Mouse (Mus musculus) B cell, adult 62 days (primary cell): ENCODE measurements around the gene Kptn. TPM values are rescaled to one million over a fixed set of nuclear protein-coding genes. Genes with fewer than 3 reads are reported as not detected.

ENCODE experiments used
- total RNA-seq: library from RNA; stranded (reverse); gene quantifications from 4 replicates; pipeline ENCODE4 v1.2.4, GENCODE M21; 2023

The Kptn gene
- total RNA-seq: 41.7 to 47.7 TPM (median 47.3 TPM) in 4 replicates

DNA sequence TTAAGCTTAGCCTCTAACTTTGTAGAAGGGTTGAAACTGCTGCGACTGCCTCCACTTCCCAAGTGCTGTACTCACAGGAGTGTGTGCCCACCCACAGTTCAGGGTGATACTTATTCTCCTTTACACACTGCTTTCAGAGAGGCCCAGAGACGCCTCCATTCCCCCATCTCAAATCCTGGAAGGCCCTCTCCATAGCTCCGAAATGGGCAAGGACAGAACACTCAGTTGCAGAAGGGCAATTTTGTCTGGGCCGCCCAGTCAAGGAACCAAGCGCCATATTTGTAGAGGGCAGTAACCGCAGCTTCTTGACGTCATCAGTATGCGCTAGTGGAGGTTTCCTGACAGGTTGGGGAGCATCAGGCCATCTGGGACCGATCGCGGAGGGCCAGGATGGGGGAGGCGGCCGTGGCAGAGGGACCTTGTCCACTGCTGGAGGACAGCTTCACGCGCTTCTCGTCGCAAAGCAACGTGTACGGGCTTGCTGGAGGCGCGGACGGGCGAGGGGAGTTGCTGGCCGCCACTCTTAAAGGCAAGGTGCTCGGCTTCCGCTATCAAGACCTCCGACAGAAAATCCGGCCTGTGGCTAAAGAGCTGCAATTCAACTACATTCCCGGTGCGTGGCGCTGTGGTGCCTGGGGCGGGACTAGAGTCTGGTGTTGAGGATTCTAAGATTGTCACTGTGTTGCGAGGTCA, at the start of gene Kptn:
Kptn (plus strand) TSS at position 327 of the 693 bp plus-strand sequence.

DNA sequence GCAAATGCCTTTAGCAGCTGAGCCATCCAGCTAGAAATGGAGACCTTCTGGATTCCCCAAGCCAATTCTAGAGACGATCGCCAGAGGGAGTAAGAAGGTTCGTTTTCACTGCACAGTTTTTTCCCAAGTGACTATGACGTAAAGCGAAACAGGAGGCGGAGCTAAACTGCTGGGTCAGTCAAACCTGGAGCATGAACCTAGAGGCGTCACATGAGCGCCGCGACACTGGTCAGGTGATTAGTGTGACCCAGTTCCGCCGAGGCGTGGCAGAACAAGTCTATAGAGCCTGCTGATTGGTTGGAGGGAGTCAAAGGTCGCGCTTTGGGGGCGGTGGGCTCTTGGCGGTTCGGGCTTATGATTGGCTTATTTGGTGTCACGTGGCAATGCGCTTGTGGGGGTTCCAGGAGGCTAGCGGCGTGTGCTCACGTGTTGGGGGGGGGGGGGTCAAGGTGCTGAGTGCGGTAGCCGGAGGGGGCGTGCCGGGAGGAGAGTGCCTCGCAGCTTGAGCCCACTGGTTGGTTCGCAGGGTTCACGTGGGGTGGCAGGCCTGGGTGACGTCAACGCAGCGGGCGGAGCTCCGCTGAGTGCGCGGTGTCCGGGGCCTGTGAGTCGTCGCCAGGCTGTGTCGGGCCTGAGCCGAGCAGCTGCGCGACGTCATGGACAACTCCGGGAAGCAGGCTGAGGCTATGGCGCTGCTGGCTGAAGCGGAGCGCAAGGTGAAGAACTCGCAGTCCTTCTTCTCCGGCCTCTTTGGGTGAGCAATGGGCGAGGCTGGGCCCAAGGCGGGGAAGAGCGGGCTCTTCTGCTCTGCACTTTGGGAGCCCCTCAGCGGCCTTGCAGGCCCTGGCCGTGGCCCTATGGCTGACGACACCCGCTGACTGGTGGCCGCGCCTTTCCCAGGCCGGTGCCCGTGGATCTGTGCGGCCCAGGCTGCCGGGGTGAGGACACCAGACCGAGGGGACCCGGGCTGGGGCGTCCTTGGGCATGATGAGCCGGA, 21.4 kb upstream of the Kptn start, which contains the start of gene Napa:
Napa (plus strand) TSS at position 438 of the 997 bp plus-strand sequence.

GRCm38 (mm10) chr7:16129421-16129845, 9.7 kb downstream of the Kptn start, which contains the start of gene Slc8a2:
Gene Slc8a2 (plus strand): TSS chr7:16129826.

DNA sequence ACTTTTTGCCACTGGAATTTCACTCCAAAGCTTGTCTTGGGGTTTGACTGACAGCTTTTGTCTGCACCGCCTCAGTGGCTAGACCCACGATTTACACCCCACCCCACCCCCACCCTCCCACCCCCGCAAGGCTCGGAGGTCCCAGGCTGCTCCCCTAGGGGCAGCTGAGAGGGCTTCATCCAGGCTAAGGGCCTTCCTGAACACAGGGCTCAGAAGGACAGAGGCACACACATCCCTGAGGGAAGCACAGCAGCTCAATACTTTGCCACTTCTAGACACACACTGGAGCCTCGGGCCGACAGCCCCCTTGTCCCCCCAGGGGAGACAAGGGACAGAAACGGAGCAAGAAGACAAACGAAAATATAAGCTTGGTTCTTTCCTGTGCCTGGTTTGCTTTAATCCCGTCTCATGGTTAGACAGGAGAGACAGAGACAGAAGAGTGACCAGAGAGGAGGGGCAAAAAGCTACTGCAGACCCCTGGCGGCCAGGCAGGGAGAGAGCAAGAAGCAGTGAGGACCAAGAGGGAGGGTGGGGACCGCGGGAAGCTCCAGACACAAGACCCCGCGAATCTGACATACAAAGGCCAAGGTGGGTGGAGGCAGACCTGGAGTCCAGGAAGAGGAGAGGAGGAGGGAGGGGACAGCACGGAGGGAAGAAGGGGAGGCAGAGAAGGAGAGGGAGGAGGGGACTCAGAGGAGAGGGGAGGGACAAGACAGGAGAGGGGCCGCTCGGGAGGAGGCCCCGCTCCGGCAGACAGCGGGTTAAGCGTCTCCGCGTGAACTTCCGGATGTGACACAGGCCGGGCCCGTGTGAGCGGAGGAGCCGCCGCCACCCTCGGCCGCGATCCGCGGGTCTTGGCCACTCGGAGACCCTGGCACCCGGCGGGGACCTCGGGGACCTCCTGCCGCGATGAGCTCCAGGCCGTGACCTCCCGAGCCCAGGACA, 55.2 kb downstream of the Kptn start, which contains the start of gene Meis3:
Meis3 (plus strand) TSS at position 494 of the 945 bp plus-strand sequence.

Other genes with a start within 250 kb of the Kptn start
- not detected in 4 replicates for gene Crx, start 239.9 kb upstream of the Kptn start, total RNA-seq
- not detected in 4 replicates for gene Crxos, start 237.3 kb upstream of the Kptn start, total RNA-seq
- 143 to 155 TPM (median 145 TPM) in 4 replicates for gene Selenow, start 197.5 kb upstream of the Kptn start, total RNA-seq
- 471 to 557 TPM (median 497 TPM) in 4 replicates for gene Nop53, start 173.8 kb upstream of the Kptn start, total RNA-seq
- gene Ehd2, start 152.3 kb upstream of the Kptn start, total RNA-seq: 6.9 to 8.8 TPM (median 7.5 TPM) in 4 replicates
- gene Bicra, start 72.0 kb upstream of the Kptn start, total RNA-seq: 68.6 to 83.5 TPM (median 74.4 TPM) in 4 replicates
- not detected in 4 replicates for gene Zfp541, start 58.1 kb upstream of the Kptn start, total RNA-seq
- 396 to 429 TPM (median 418 TPM) in 4 replicates for gene Napa, start 21.4 kb upstream of the Kptn start, total RNA-seq
- 0.15 to 0.27 TPM (median 0.20 TPM) in 4 replicates for gene Slc8a2, start 9.9 kb downstream of the Kptn start, total RNA-seq
- gene Meis3, start 55.2 kb downstream of the Kptn start, total RNA-seq: 15.3 to 24.5 TPM (median 19.8 TPM) in 4 replicates
- gene Dhx34, start 102.1 kb downstream of the Kptn start, total RNA-seq: 45.3 to 52.6 TPM (median 50.0 TPM) in 4 replicates
- gene C5ar2, start 124.3 kb downstream of the Kptn start, total RNA-seq: 1.3 to 2.0 TPM (median 1.5 TPM) in 4 replicates
- gene C5ar1, start 139.6 kb downstream of the Kptn start, total RNA-seq: not detected in 4 replicates
- 33.1 to 39.0 TPM (median 33.8 TPM) in 4 replicates for gene Inafm1, start 153.7 kb downstream of the Kptn start, total RNA-seq
- 436 to 443 TPM (median 440 TPM) in 4 replicates for gene Ccdc9, start 166.9 kb downstream of the Kptn start, total RNA-seq
- gene Bbc3, start 188.5 kb downstream of the Kptn start, total RNA-seq: 9.9 to 18.6 TPM (median 14.2 TPM) in 4 replicates